Mouse (Mus musculus) neural tube, embryonic 10.5 days (tissue): ENCODE data around the gene Klk1b22.
"Not testable (repeated sequence)": the region's sequence is repeated elsewhere in the genome, so short reads cannot be mapped to it uniquely, and the experiment has no call there.

Source experiments
- DNase-seq: peaks from one replicate; pipeline ENCODE4 v3.0.0-alpha.2; 2017; ENCODE audit warnings: low spot score; ENCODE audit errors: extremely low spot score

Gene Klk1b22

DNA sequence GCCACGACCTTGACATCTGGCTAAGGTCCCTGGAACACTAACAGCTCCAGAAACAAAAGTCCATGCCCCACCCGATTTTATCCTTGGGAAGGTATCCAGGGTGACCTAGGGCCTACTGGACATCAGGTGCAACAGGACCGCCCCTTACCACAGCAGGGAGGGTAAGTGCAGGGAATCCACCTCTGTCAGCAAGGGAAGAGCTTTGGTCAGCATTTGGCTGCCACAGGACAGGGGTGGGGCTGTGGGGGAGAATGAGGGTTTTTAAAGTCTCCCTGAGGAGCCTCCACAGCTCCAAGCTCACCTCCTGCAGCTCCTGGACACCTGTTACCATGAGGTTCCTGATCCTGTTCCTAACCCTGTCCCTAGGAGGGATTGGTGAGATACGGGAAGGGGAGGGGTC is at the start of gene Klk1b22:
Gene Klk1b22 (plus strand): TSS at position 301 of the 400 bp plus-strand sequence.
- no peak for DNase-seq

DNA sequence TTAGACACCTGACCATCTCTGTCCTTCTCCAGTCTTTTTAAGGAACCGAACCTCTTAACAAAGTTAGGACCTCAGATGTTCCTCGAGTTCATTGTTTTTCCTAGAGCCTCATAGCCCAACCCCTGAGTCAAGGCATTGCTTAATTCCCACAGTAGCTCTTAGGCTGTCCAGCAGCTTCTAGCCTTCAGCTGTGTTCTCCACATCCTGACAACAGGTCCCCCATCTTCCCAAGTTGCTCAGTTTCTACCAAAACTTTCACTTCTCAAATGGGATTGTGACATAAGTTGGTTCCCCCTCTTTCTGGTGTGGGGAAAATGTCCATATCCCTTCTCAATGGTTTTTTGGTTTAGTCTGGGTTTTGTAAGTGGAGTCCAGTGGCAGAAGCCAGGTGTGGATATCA is 40.4 kb upstream of the Klk1b22 start:
- DNase-seq, result no peak

DNA sequence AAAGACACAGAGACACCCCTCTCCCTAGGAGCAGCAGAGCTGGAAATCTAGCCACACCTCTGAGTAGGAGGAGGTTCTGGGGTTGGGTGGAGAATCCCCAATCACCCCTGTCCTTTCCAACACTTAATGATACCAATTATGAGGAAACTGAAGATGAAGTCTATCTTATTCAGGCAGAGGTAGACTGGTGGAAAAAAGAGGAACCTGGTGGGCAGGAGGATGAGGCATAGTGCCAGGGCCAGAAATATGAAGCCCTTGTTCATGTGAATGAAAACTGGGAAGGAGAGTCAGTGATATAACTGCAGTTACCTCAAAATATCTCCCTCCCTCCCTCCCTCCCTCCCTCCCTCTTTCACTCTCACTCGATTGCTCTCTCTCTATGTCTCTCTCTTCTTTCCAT is 34.8 kb upstream of the Klk1b22 start:
- no peak for DNase-seq

DNA sequence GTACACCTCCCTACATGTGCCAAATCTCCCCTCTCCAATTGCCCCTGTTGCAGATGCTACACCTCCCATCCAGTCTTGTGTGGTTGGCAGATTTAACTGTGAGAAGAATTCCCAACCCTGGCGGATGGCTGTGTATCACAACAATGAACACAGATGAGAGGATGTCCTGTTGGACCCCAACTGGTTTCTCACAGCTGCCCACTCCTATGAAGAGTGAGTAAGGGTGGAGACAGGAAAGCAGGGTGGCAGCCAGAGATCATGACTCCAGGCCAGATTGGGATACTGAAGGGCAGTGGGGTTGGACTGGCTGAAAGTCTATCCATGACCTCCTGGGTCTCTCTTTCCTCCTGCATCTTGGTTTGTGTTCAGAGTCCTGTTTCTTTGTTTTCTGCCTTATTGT is 16.4 kb upstream of the Klk1b22 start:
- no peak for DNase-seq

DNA sequence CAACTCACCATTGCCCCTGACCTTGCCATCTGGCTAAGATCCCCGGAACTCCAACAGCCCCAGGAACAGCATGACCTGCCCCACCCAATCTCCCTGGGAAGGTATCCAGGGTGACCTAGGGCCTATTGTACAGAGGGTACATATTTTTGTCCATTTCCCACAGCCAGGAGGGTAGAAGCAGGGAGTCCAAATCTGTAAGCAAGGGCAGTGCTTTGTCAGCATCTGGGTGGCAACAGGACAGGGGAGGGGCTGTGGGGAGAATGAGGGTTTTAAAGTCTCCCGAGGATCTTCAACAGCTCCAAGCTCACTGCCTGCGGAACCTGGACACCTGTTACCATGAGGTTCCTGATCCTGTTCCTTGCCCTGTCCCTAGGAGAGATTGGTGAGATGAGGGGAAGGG is 10.4 kb upstream of the Klk1b22 start, which contains the start of gene Klk1b21:
Gene Klk1b21 (plus strand): TSS at position 301 of the 400 bp plus-strand sequence.
- not testable (repeated sequence) for DNase-seq

DNA sequence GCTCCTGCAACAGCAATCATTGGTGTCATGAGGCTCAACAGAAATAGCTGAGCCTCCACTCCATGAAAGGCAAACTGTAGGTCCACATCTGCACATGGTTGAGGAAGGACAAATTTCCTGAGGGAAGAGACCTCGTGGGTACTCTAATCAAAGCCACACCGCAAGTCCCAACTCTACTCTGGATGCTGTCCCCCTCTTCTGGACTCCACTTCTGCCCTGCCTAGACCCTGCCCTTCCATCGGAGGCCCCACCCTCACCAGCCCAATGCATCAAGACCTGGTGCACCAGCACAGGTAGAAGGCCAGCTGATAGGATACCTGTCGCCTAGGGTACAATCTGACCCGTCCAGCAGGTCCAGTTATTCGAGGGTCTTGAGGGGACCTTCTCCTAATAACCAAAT is 11.0 kb downstream of the Klk1b22 start:
- DNase-seq, result no peak

DNA sequence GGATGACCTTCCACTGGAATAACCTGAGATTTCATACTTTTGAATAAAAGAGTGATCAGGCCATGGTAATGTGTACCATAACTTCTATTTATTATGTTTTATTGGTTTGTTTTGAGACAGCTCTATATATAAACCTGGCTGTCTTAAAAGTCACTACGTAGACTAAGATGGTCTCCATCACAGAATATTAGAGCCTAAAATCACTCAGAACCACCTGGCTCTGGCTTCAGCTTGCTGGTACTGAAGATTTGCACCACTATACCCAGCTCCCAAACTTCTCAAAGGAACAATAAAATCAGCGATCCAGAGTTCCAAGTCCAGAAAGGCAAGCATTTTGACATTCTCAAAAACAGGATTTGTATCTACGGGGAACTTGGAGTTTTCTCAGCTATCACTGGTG is 24.0 kb downstream of the Klk1b22 start, which contains the start of gene Klk1b16:
Gene Klk1b16 (plus strand): TSS at position 301 of the 400 bp plus-strand sequence.
- no peak for DNase-seq
